Mouse (Mus musculus) G1E (cell line): ENCODE measurements around the gene Gm49342. TPM values are rescaled to one million over a fixed set of nuclear protein-coding genes. Genes with fewer than 3 reads are reported as not detected.
"Not testable (repeated sequence)": the region's sequence is repeated elsewhere in the genome, so short reads cannot be mapped to it uniquely, and the experiment has no call there.

Source experiments
- ATAC-seq: 2 replicates; pipeline ENCODE4 v1.8.0; 2016; ENCODE audit warnings: mild to moderate bottlenecking; ENCODE audit not compliant: insufficient number of reproducible peaks, poor library complexity, low FRiP score, severe bottlenecking; ENCODE audit errors: extremely low read depth
- DNase-seq: peaks from one replicate; pipeline ENCODE4 v3.0.0; 2012; ENCODE audit warnings: low spot score
- H3K27me3 ChIP-seq: 2 replicates; pipeline ENCODE4 v1.6.1; 2012; ENCODE audit warnings: mild to moderate bottlenecking, low read length, inconsistent platforms; ENCODE audit not compliant: insufficient read depth
- H3K36me3 ChIP-seq: replicated peaks from 2 replicates; pipeline ENCODE3; 2012; ENCODE audit warnings: mild to moderate bottlenecking, inconsistent platforms
- H3K4me1 ChIP-seq: 2 replicates; pipeline ENCODE4 v1.6.1; 2012; ENCODE audit warnings: low read depth, low read length, inconsistent platforms, mixed read lengths; ENCODE audit not compliant: insufficient read depth
- H3K4me3 ChIP-seq: 2 replicates; pipeline ENCODE4 v1.5.1; 2012; ENCODE audit warnings: low read depth, mild to moderate bottlenecking, inconsistent platforms, low read length, moderate library complexity, mixed read lengths
- H3K9me3 ChIP-seq: replicated peaks from 2 replicates; pipeline ENCODE4 v1.6.1; 2012; ENCODE audit warnings: inconsistent platforms
- CTCF ChIP-seq: IDR thresholded peaks from 2 replicates; pipeline ENCODE4 v1.5.1; 2012; ENCODE audit warnings: low read depth, low read length, inconsistent platforms, mixed read lengths
- GATA1 ChIP-seq: IDR thresholded peaks from 2 replicates; pipeline ENCODE4 v1.6.1; 2012; ENCODE audit warnings: borderline replicate concordance, low read length, inconsistent platforms, mixed read lengths
- GATA2 ChIP-seq: IDR thresholded peaks from 2 replicates; pipeline ENCODE4 v1.6.1; 2012; ENCODE audit warnings: low read depth, low read length, inconsistent platforms, borderline replicate concordance
- POLR2AphosphoS5 ChIP-seq: IDR thresholded peaks from 2 replicates; pipeline ENCODE4 v1.6.1; 2012; ENCODE audit warnings: low read depth, low read length, inconsistent platforms; ENCODE audit not compliant: insufficient replicate concordance
- TAL1 ChIP-seq: conservative IDR thresholded peaks from 2 replicates; pipeline ENCODE4 v1.6.1; 2012; ENCODE audit warnings: low read depth, low read length, inconsistent platforms, mixed read lengths
- polyA plus RNA-seq: library from polyadenylated mRNA; stranded (reverse); fragments of >175 nt; gene quantifications from 2 replicates; pipeline ENCODE4 v1.2.3, GENCODE M21; 2012
- total RNA-seq, 2 experiments: library from RNA; stranded (forward) in 1 of 2; stranded (reverse) in 1 of 2; fragments of 200-1000 nt in 1 of 2; fragments of >200 nt in 1 of 2; fragmentation: Nextera tagmentation in 1 of 2; gene quantifications; 2 replicates each; pipeline ENCODE4 v1.2.3; 2014 to 2017

The Gm49342 gene
- total and polyA plus RNA-seq, 3 experiments = 2.0 TPM; not detected in 2

- no peak for DNase-seq
- no peak overlapping the region for H3K4me3 ChIP-seq
- no peaks in the 10 kb centered on the region for H3K4me1 ChIP-seq
- peaks cover 6% of the 10 kb centered on the region; the same call in 1 of the 2 replicates for H3K9me3 ChIP-seq
- TF ChIP-seq POLR2AphosphoS5 (no peak), GATA2 (no peak), CTCF (no peak), TAL1 (no peak), GATA1 (no peak)
- no peak for ATAC-seq
- peaks cover 9% of the 10 kb centered on the region for H3K36me3 ChIP-seq
- 0 out of 2 replicates have a peak, but pooled peaks cover 3% of the 10 kb centered on the region for H3K27me3 ChIP-seq
Measured at GRCm38 (mm10) chr14:50903973-50904827, 40.1 kb upstream of the Gm49342 start.

DNA sequence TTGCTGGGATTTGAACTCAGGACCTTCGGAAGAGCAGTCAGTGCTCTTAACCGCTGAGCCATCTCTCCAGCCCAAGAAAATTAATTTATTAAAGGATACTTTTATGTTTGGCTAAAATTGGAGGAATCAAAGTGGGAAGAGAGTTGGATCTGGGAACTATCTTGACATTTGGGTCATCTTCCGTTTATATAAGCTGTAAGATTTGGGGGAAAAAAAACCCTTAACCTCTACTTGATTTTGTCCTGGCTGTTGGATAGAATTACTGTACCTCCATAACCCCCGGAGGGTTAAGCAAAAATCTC, 39.5 kb upstream of the Gm49342 start:
- no peaks in the 10 kb centered on the region for H3K4me1 ChIP-seq
- TF ChIP-seq GATA2 (no peak), CTCF (no peak)
- H3K9me3 ChIP-seq = peaks cover 6% of the 10 kb centered on the region; the same call in 1 of the 2 replicates
- DNase-seq (no peak), ATAC-seq (no peak)
- H3K4me3 ChIP-seq = no peak overlapping the region
- H3K27me3 ChIP-seq = 0 out of 2 replicates have a peak, but pooled peaks cover 3% of the 10 kb centered on the region
- peaks cover 12% of the 10 kb centered on the region for H3K36me3 ChIP-seq

DNA sequence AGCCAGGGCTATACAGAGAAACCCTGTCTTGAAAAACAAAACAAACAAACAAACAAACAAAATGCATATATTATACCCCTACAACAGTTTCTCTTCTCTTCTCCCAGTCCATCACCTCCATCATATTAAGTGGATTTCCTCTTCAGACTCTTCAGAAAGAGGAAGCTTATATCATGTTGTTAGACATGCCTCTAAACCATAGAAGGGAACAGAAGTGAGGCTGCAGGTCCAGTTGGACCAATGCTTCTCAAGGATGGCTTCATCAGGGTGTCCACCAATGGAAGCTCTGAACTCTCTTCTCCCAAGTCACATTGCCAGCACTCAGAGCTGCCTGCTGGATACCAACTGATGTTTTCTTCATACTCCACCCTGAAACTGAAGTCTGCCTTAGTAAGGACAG, 39.0 kb upstream of the Gm49342 start:
- not testable (repeated sequence) for DNase-seq, H3K4me1 ChIP-seq, H3K27me3 ChIP-seq, ATAC-seq, H3K4me3 ChIP-seq, H3K9me3 ChIP-seq
- peaks cover 17% of the 10 kb centered on the region for H3K36me3 ChIP-seq

GRCm38 (mm10) chr14:50908126-50908525, 36.2 kb upstream of the Gm49342 start:
- no peak for TF ChIP-seq GATA1
- TF ChIP-seq GATA2 = no peak
- no peak for TF ChIP-seq CTCF
- no peak for TF ChIP-seq TAL1
- no peak for TF ChIP-seq POLR2AphosphoS5

GRCm38 (mm10) chr14:50911356-50911755, 33.0 kb upstream of the Gm49342 start:
- no peak for TF ChIP-seq GATA1
- peaks cover 71% of the 10 kb centered on the region for H3K36me3 ChIP-seq

More at GRCm38 (mm10) chr14:50908126-50908525, 36.2 kb upstream of the Gm49342 start:
- Histone ChIP-seq H3K36me3 (peaks cover 42% of the 10 kb centered on the region), H3K9me3 (no peaks in the 10 kb centered on the region), H3K4me1 (no peaks in the 10 kb centered on the region), H3K4me3 (no peak overlapping the region), H3K27me3 (no peaks in the 10 kb centered on the region)
- DNase-seq (no peak), ATAC-seq (no peak)

DNA sequence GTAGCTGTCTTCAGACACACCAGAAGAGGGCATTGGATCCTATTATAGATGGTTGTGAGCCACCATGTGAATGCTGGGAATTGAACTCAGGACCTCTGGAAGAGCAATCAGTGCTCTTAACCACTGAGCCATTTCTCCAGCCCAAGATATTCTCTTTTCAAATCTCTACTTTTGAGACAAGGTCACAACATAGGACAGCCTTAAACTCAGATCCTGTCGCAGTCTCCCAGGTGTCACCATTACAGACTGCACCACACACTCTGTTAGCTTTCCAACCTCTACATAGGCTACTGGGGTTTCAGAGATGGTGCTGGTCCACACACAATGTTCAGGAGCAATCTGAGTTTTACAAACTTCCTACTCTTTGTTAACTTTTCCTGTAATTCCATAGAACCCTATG, 20.9 kb upstream of the Gm49342 start:
- Histone ChIP-seq H3K36me3 (peaks cover 53% of the 10 kb centered on the region), H3K4me3 (peak overlapping the region; percentile 84)
- DNase-seq = not testable (repeated sequence)

More at GRCm38 (mm10) chr14:50911356-50911755, 33.0 kb upstream of the Gm49342 start:
- no peak overlapping the region for H3K4me3 ChIP-seq
- H3K4me1 ChIP-seq = no peaks in the 10 kb centered on the region
- DNase-seq = no peak
- H3K27me3 ChIP-seq = no peaks in the 10 kb centered on the region
- H3K9me3 ChIP-seq = no peaks in the 10 kb centered on the region
- ATAC-seq = no peak

GRCm38 (mm10) chr14:50924281-50925064, 19.8 kb upstream of the Gm49342 start, which contains the start of the genes Osgep and Apex1:
Osgep (minus strand) TSS chr14:50924893.
Apex1 (plus strand) TSS chr14:50924968.
- no peaks in the 10 kb centered on the region for H3K27me3 ChIP-seq
- H3K4me3 ChIP-seq = peak within 1 kb of the TSS; percentile 84
- H3K36me3 ChIP-seq = peaks cover 56% of the 10 kb centered on the region
- peaks cover 42% of the 10 kb centered on the region for H3K4me1 ChIP-seq
- ATAC-seq = peak; percentile 87
- TF ChIP-seq TAL1 = no peak
- TF ChIP-seq POLR2AphosphoS5 = 0 out of 2 replicates have a peak, but pooled peaks have one; percentile 32
- H3K9me3 ChIP-seq = no peaks in the 10 kb centered on the region
- peak; percentile 97 for DNase-seq

More for the DNA sequence above, 20.9 kb upstream of the Gm49342 start:
- ATAC-seq, H3K27me3 ChIP-seq, H3K9me3 ChIP-seq: not testable (repeated sequence)
- H3K4me1 ChIP-seq = peaks cover 32% of the 10 kb centered on the region
